Mouse (Mus musculus) intestine, embryonic 14.5 days (tissue): ENCODE data around the gene E2f2. TPM values are rescaled to one million over a fixed set of nuclear protein-coding genes. Genes with fewer than 3 reads are reported as not detected.
A peak's percentile ranks its signal among the peaks of the same experiment; 100 is the strongest.

Experiments used
- ATAC-seq: fragments of 200-750 bp; cut with Nextera tagmentation; replicated peaks from 2 replicates; pipeline ENCODE4 v1.8.0; 2017; ENCODE audit warnings: low read depth, moderate number of reproducible peaks, moderate TSS enrichment, moderate library complexity; ENCODE audit not compliant: low FRiP score, low TSS enrichment
- DNase-seq: peaks from one replicate; pipeline ENCODE4 v3.0.0-alpha.2; 2018; ENCODE audit warnings: low spot score
- H3K27ac ChIP-seq: fragments of 300-500 bp; sonication (generic); 2 replicates; pipeline ENCODE4 v1.5.1; 2014; ENCODE audit warnings: low read depth, mild to moderate bottlenecking, control low read depth
- H3K27me3 ChIP-seq: fragments of 300-500 bp; sonication (generic); replicated peaks from 2 replicates; pipeline ENCODE4 v1.6.1; 2014; ENCODE audit warnings: low read length, control low read depth; ENCODE audit not compliant: control insufficient read depth, insufficient read depth
- H3K36me3 ChIP-seq: fragments of 300-500 bp; sonication (generic); 2 replicates; pipeline ENCODE4 v1.6.1; 2014; ENCODE audit warnings: low read length, control low read depth; ENCODE audit not compliant: control insufficient read depth, insufficient read depth
- H3K4me1 ChIP-seq: fragments of 300-500 bp; sonication (generic); replicated peaks from 2 replicates; pipeline ENCODE4 v1.6.1; 2014; ENCODE audit warnings: low read length, control low read depth, mixed read lengths; ENCODE audit not compliant: control insufficient read depth, insufficient read depth
- H3K4me2 ChIP-seq: fragments of 300-500 bp; sonication (generic); 2 replicates; pipeline ENCODE4 v1.6.1; 2014; ENCODE audit warnings: low read length
- H3K4me3 ChIP-seq: fragments of 300-500 bp; sonication (generic); 2 replicates; pipeline ENCODE4 v1.5.1; 2014; ENCODE audit warnings: low read depth, low read length, control low read depth, mixed read lengths
- H3K9ac ChIP-seq: fragments of 300-500 bp; sonication (generic); 2 replicates; pipeline ENCODE4 v1.6.1; 2014; ENCODE audit warnings: mild to moderate bottlenecking, low read length
- H3K9me3 ChIP-seq: fragments of 300-500 bp; sonication (generic); 2 replicates; pipeline ENCODE4 v1.6.1; 2016; ENCODE audit warnings: low read length, control low read depth; ENCODE audit not compliant: control insufficient read depth
- WGBS: fragments of 180-500 bp; shearing (Covaris S2); extraction: QIAGEN DNeasy Blood & Tissue Kit; methylation state at CpG from one replicate; pipeline ENCODE4 v1.1.7; 2014; 5-methylcytosine and 5-hydroxymethylcytosine counted together
- polyA plus RNA-seq: library from polyadenylated mRNA; unstranded; fragments of >200 nt; fragmentation: Nextera tagmentation; extraction: Ambion mirVana; gene quantifications from 2 replicates; pipeline ENCODE4 v1.2.1, GENCODE M21; 2014

The E2f2 gene
- polyA plus RNA-seq, 1 experiment from 2014 or later, result 5.0 TPM

DNA sequence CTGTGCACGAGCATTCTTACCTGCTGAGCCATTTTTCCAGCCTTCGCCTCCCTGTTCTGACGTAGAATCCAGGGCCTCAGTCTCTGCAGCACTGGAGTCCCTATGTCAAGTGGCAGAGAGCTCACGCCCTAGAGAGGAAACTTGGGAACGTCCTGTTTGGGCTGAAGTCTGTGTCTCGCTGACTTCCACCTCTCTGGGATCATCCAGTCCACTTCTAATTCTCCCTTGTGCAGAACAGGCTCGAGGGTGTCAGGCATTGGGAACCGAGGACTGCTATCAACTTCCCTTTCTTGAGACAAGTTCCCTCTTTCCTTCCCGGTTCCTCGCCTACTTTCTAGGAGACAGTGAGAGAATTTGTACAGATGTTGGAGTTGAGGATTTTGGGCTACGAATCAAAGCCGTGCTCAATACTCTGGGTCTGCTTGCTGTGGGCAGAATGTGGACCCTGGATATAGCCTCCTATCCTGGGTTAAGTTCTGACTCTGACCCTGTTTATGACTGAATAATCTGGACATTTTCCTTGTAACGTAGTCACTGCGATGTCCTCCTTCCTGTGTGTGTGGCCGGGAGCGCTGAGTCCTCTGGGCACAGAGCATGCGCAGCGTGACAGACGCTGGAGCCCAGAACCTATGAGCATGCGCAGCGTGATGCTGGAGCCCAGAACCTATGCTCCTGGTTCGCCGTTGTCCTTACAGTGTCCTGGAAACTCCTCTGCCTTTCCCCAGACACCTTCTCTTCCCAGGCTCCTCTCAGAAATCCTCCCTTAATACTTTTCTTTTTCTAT lies 52.7 kb downstream of the E2f2 start:
- H3K27ac ChIP-seq, result no peak overlapping the region
- no peak overlapping the region for H3K4me3 ChIP-seq
- 83% methylated on average over 23 of the region's 23 CpGs for WGBS
- H3K36me3 ChIP-seq, result no peaks in the 10 kb centered on the region
- no peak overlapping the region for H3K9ac ChIP-seq
- DNase-seq (no peak), ATAC-seq (no peak)
- H3K27me3 ChIP-seq, result no peaks in the 10 kb centered on the region
- no peak overlapping the region for H3K4me2 ChIP-seq
- peaks cover 7% of the 10 kb centered on the region for H3K4me1 ChIP-seq
- no peaks in the 10 kb centered on the region for H3K9me3 ChIP-seq

DNA sequence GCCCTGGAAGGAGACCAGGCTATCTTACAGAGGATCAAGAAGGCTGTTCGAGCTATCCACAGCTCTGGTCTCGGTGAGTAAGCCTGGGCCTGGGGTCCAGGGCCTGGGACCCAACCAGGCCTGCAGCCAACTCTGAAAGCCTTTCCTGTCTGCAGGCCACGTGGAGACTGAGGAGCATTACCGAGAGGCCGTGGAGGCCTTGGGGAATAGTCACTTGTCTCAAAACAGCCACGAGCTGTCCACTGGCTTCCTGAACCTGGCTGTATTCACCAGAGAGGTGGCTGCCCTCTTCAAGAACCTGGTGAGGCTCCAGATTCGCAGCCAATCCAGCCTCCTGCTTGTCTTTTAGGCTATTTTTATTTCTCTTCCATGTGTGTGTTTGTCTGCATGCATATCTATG lies 55.2 kb downstream of the E2f2 start:
- Histone ChIP-seq H3K4me3 (no peak overlapping the region), H3K36me3 (no peaks in the 10 kb centered on the region), H3K4me2 (no peak overlapping the region), H3K9ac (no peak overlapping the region), H3K27me3 (no peaks in the 10 kb centered on the region), H3K27ac (no peak overlapping the region), H3K9me3 (no peaks in the 10 kb centered on the region), H3K4me1 (no peaks in the 10 kb centered on the region; the same call in 1 of the 2 replicates)
- DNase-seq (no peak), ATAC-seq (no peak)
- 77% methylated on average over 7 of the region's 7 CpGs for WGBS

DNA sequence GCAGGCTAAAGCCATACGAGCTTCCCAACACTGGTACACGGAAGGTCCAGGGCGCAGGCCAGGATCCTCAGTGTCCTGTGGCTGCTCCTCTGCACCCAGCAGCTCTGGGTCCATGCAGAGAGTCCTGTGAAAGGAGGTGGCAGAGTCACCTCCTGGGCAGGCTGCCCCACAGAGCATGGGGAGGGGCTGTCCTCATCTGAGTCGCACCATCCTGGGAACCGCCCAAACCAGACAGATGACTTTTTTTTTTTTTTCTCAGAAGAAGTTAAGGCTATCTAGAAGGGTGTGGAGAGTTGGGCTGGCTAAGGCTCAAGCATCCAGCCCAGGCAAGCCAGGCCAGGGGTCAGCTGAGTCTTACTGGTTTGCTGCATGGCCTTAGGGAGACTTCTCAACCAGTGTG lies 56.4 kb downstream of the E2f2 start:
- H3K27ac ChIP-seq, result no peak overlapping the region
- no peaks in the 10 kb centered on the region for H3K36me3 ChIP-seq
- H3K27me3 ChIP-seq, result no peaks in the 10 kb centered on the region
- no peak overlapping the region for H3K4me2 ChIP-seq
- no peaks in the 10 kb centered on the region for H3K9me3 ChIP-seq
- ATAC-seq (0 out of 2 replicates have a peak, but pooled peaks have one; percentile 37), DNase-seq (peak; percentile 51)
- WGBS, result 65% methylated on average over 5 of the region's 5 CpGs
- H3K4me3 ChIP-seq, result no peak overlapping the region
- no peaks in the 10 kb centered on the region; the same call in 1 of the 2 replicates for H3K4me1 ChIP-seq
- H3K9ac ChIP-seq, result no peak overlapping the region

DNA sequence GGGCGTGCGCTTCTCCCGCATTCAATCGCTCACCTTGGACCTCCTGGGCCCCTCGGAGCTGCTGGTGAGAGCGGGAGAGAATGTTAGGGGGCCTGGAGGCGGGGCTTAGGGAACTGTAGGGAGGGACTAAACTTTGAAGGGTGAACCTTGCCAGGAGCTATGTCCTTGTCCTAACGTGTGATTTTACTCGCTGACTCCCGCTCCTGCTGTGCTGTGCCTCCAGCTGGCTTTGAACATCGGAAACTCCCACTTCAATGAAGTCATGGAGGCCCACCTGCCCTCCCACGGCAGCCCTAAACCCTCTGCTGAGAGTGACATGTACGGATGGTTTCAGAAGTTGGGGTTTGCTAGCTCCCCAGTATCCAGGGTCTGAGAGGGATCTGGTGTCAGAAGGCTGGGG lies 66.5 kb downstream of the E2f2 start:
- 40% methylated on average over 13 of the region's 13 CpGs for WGBS
- ATAC-seq (no peak), DNase-seq (no peak)
- Histone ChIP-seq H3K27ac (no peak overlapping the region), H3K4me3 (no peak overlapping the region), H3K4me2 (no peak overlapping the region), H3K9me3 (no peaks in the 10 kb centered on the region), H3K27me3 (peaks cover 10% of the 10 kb centered on the region; the same call in 1 of the 2 replicates), H3K36me3 (peaks cover 8% of the 10 kb centered on the region), H3K9ac (no peak overlapping the region), H3K4me1 (no peaks in the 10 kb centered on the region; the same call in 1 of the 2 replicates)

DNA sequence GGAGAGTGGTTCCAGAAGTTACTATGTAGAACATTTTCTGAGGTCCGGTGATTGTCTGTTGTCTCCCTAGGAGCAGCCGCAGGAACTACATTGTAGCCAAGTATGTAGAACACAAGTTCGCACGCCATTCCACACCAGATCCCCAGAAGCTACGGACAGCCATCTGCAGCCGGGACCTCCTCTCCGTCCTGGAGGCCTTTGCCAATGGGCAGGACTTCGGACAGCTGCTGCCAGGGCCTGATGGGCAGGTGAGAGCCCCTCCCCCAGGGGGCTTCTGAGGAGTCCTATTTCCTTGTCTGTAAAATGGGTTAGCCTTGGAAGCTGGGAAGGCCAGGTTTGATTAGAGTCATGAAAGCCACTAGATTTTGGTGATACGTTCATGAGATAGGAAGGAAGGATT lies 66.9 kb downstream of the E2f2 start:
- Histone ChIP-seq H3K4me3 (no peak overlapping the region), H3K27me3 (peaks cover 10% of the 10 kb centered on the region; the same call in 1 of the 2 replicates), H3K4me1 (no peaks in the 10 kb centered on the region; the same call in 1 of the 2 replicates), H3K27ac (no peak overlapping the region), H3K4me2 (no peak overlapping the region), H3K36me3 (peaks cover 8% of the 10 kb centered on the region), H3K9ac (no peak overlapping the region), H3K9me3 (no peaks in the 10 kb centered on the region)
- DNase-seq, result no peak
- ATAC-seq, result no peak
- 75% methylated on average over 9 of the region's 9 CpGs for WGBS

DNA sequence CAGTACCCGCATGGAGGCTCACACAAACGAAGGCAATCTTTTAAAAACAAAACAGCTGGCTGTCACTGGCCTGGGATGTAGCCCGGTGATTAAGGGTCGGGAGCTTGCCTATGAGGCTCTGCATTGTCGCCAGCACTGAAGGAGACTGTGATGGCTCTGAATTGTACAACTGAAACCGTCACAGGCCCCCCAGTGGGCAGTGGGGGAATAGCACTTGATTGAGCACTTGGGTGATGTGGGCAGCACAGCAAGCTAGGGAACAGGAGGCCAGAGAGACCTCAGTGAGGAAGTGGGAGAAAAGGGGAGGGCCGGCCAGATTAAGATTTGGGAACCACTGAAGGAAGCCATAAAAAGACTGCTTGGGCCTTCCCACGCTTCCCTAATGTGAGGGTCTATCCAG lies 67.4 kb downstream of the E2f2 start:
- ATAC-seq, result 0 out of 2 replicates have a peak, but pooled peaks have one; percentile 29

DNA sequence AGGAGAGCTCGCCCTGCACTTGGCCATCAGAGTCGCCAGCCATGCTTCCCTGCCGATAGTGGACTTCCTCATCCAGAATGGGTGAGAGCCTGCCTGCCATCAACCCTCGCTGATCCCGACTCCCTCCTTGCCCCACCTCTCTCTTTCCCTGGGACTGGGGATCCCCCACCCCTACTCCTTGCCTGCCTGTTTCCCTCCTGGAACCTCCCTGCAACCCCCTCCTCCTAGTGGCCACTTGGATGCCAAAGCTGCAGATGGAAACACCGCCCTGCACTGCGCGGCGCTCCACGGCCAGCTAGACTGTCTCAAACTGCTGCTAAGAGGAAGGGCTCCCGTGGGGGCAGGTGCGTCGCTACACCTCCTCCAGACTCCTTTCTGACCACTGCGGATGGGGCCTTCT lies 67.9 kb downstream of the E2f2 start:
- no peaks in the 10 kb centered on the region; the same call in 1 of the 2 replicates for H3K4me1 ChIP-seq
- peaks cover 10% of the 10 kb centered on the region; the same call in 1 of the 2 replicates for H3K27me3 ChIP-seq
- WGBS, result 76% methylated on average over 14 of the region's 14 CpGs
- peaks cover 8% of the 10 kb centered on the region for H3K36me3 ChIP-seq
- H3K4me3 ChIP-seq, result no peak overlapping the region
- H3K9ac ChIP-seq, result no peak overlapping the region
- no peaks in the 10 kb centered on the region for H3K9me3 ChIP-seq
- ATAC-seq (no peak), DNase-seq (no peak)
- no peak overlapping the region for H3K27ac ChIP-seq
- no peak overlapping the region for H3K4me2 ChIP-seq

More for the DNA sequence above, 67.4 kb downstream of the E2f2 start:
- Histone ChIP-seq H3K4me2 (no peak overlapping the region), H3K9ac (no peak overlapping the region), H3K9me3 (no peaks in the 10 kb centered on the region), H3K4me1 (no peaks in the 10 kb centered on the region; the same call in 1 of the 2 replicates), H3K27me3 (peaks cover 10% of the 10 kb centered on the region; the same call in 1 of the 2 replicates), H3K4me3 (no peak overlapping the region), H3K27ac (no peak overlapping the region), H3K36me3 (peaks cover 8% of the 10 kb centered on the region)
- WGBS, result 25% methylated on average over 8 of the region's 8 CpGs
- peak; percentile 87 for DNase-seq

DNA sequence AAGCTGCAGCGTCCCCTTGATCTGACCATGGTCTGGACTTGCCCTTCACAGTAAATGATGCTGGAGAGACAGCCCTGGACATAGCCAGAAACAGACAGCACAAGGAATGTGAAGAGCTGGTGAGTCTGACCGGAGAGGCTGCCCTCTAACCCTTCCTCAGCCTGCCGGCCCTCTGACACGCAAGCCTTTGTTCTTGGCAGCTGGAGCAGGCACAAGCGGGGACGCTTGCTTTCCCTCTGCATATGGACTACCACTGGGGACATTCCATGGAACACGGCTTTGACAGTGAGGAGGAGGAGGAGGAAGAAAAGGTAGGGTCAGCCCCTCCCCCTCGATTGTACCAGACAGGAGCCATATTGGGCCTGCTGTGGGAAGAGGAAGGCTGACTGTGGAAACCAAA lies 68.8 kb downstream of the E2f2 start:
- ATAC-seq (no peak), DNase-seq (no peak)
- Histone ChIP-seq H3K36me3 (peaks cover 8% of the 10 kb centered on the region), H3K27me3 (peaks cover 10% of the 10 kb centered on the region), H3K9me3 (no peaks in the 10 kb centered on the region), H3K27ac (no peak overlapping the region), H3K9ac (no peak overlapping the region), H3K4me3 (no peak overlapping the region), H3K4me2 (no peak overlapping the region), H3K4me1 (no peaks in the 10 kb centered on the region; the same call in 1 of the 2 replicates)
- WGBS, result 61% methylated on average over 8 of the region's 8 CpGs
